Mouse (Mus musculus) gastrocnemius, postnatal 36 days (tissue): ENCODE data around the gene Kansl1. TPM values are rescaled to one million over a fixed set of nuclear protein-coding genes. Genes with fewer than 3 reads are reported as not detected.
A peak's percentile ranks its signal among the peaks of the same experiment; 100 is the strongest.

Experiments used
- DNase-seq, 2 experiments: peaks; one replicate each; pipeline ENCODE4 v3.0.0; 2022
- intact Hi-C: fragments of 180-260 bp; cut with DNase I; formaldehyde crosslinking; loops from one replicate; pipeline ENCODE4 v1.15.1; 2025
- total RNA-seq, 2 experiments: library from RNA; stranded (reverse); gene quantifications; 2 replicates each; pipeline ENCODE4 v1.2.3; 2021

The Kansl1 gene
- total RNA-seq, 2 experiments from 2014 or later = 18.2 to 21.4 TPM

DNA sequence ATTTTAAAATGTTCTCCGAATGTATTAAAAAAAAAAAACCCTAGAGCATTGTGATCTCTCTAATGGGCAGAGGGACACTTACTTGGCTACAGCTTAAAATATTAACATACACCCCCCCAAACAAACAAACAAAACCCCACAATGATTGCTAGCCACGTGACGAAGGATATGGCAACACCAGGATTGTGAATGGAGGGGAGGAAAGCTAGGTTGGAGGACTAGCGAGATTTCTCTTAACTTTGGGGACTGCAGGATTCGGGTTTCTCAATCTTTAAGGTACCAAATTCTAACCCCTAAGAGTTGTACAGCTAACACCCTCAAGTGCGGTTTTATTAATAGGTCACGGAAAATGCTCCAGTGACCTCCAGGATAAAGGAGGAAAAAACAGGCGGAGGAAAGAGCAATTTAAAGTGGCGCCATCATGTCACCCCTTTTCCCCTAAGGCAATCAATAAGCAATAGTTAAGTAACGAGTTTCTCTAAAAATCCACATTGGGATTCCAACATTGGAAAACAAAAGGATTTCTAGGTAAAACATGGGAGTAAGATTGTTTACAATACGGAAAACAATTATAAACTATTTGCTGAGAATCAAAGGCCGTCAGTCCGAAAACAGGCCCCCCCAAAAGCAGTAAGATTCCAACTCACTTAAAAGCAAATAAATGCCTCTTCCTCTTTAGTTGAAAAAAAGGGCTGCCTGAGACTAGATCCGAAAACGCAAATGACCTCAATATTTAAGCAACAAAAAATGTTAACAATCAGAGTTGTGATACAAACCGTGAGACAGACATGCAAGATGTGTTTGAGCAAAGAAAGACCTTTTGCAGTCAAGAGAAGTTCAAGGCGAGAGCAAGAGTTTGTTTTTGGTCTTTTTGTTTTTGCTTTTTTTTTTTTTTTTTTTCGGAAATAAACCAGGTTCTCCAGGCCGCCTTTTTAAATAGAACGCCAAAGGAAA is 27.9 kb downstream of the Kansl1 start:
- no peak for DNase-seq
- intact Hi-C loops = loop anchor here (2.0 to 5.0 kb wide), 2 partner anchors 16 to 38 kb away; no protein-coding TSS in a partner anchor

DNA sequence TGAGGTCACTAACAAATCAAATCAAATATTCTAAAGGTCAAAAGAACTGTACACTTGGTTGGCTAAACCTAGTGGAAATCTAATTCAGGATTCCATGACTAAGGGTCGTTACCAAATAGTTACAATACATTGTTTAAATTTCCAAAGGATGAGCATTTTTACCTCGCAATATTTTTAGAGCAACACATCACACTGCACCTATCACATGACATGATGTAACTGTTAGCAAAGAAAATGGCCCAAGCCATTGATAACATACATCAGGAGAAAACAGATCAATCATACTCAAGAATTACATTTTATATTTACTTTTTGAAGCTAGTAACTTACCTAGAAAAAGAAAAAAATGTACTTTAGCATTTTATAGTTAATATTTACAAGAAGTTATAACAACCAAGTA is 29.0 kb downstream of the Kansl1 start:
- intact Hi-C loops = loop anchor here (2.0 to 5.0 kb wide), 2 partner anchors 15 to 37 kb away; no protein-coding TSS in a partner anchor
- DNase-seq = no peak

DNA sequence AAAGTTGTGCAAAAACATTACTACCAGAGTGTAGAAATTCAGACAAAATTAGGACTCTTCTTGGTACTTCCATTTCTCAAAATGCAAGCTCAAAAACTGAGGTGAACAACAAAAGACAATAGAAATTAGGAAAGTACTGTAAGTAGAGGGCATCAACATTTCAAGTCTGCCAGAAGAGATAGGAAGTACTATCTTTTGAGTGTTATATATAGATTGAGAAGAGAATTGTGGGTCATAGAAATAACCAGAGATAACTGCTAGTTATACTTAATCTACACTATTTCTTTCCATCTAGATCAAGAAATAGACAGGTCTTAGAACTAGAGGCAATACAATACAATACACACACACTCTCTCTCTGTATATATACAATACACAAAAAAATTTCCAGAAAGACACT is 30.2 kb downstream of the Kansl1 start:
- no peak for DNase-seq
- intact Hi-C loops = no loop called here

DNA sequence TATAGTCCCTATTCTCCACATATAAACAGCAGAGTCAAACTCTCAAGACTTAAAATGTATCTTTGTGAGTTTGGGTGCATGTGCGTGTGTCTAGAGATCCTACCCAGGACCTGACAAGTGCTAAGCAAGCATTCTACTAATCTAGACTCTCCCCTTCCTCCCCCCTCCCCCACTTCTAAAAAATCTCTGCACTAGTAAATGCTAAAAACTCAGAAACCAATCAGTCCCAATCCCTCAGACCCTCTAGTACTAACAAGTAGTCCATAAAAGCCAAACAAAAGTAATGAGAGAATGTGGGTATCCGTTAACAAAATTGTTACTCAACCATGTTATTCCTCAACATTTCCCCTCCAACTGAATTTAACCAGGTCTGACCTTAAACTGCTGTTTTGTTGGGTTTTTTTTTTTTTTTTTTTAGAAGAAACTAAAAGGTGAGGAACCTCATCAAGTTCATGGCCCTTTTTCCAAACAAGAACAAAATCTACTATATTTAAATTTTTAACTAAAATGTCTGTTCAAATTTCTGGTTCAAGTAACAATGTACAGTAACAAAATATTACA is 32.2 kb downstream of the Kansl1 start:
- intact Hi-C loops = no loop called here
- no peak for DNase-seq

GRCm38 (mm10) chr11:104435753-104436152 is 32.9 kb downstream of the Kansl1 start:
- intact Hi-C loops = no loop called here
- DNase-seq = no peak

DNA sequence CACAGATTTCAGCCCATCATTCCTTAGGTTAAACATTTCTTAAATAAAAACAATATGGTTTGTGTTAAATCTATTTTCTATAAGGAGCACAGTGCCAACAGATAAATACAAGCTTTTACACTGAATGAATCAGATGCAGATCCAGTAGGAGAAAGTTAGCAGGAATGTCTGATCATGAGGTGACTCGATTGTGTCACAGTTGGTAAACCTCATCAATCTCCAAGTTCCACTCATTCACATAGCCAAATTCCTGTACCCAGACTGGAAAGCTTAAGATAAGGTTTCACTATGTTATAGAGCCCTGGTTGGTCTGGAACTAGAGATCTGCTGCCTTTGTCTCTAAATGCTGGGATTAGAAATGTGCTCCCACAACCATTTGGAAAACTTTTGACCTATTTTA is 33.5 kb downstream of the Kansl1 start:
- intact Hi-C loops = no loop called here
- no peak for DNase-seq

- intact Hi-C loops = no loop called here
- DNase-seq = no peak
Observed at GRCm38 (mm10) chr11:104432251-104432650, 36.4 kb downstream of the Kansl1 start.

GRCm38 (mm10) chr11:104431807-104432206 is 36.9 kb downstream of the Kansl1 start:
- DNase-seq = no peak
- intact Hi-C loops = no loop called here

DNA sequence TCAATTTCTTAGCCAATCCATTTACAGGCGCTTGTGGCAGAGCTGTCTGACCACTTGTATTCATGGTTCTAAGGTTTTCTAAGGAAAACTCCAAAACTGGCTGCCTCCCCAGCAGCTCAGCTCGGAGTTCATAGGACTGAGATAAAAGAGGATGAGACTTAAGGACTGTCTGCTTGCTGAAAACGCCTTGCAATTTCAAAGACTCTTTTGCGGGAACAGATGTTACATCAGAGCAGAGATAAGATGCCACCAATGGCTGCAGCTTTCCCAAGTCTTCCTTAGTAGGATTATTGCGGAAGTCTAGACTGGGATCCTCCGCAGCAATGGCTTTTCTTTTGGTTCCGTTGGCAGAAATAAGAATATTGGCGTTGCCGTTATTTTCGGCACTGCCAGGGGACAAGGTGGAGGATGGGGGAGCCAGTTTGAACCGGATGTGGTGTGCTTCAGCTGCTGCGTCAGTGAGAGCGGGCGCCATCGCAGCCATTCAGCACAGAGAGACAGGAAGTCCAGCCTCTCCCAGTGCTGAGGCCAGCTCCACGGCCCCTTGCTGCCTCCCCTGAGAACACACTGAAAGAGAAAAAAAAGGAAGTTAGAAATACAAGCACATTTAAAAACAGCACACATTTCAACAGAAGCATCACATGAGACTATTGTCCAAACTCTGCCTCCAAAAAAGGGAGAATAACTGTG is 43.8 kb downstream of the Kansl1 start:
- peak; percentile 11 to 20 for DNase-seq
- intact Hi-C loops = loop anchor here (2.0 kb wide), 1 partner anchor 16 kb away; no protein-coding TSS in a partner anchor

GRCm38 (mm10) chr11:104412254-104412653 is 56.4 kb downstream of the Kansl1 start:
- intact Hi-C loops = no loop called here
- DNase-seq = no peak

DNA sequence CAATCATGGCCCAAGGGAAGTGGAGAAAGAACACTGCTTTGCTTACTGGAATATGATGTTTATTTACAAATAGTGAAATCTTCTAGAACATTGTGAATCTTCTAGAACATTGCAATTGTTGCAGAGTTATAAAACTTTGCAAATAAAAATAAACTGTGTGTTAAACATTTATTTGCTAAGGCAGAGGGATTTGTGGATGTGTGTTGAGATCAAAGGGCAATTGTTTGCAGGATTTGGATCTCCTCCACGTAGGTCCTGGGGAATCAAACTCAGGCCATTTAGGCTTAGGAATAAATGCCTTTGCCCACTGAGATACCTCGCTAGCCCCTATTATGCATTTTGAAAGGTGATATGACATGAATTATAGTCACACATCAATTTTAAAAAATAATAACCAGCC is 61.3 kb downstream of the Kansl1 start:
- intact Hi-C loops = no loop called here
- DNase-seq = no peak

GRCm38 (mm10) chr11:104400961-104401360 is 67.7 kb downstream of the Kansl1 start:
- intact Hi-C loops = loop anchor here (5.0 kb wide), 1 partner anchor 41 kb away; no protein-coding TSS in a partner anchor
- no peak for DNase-seq

DNA sequence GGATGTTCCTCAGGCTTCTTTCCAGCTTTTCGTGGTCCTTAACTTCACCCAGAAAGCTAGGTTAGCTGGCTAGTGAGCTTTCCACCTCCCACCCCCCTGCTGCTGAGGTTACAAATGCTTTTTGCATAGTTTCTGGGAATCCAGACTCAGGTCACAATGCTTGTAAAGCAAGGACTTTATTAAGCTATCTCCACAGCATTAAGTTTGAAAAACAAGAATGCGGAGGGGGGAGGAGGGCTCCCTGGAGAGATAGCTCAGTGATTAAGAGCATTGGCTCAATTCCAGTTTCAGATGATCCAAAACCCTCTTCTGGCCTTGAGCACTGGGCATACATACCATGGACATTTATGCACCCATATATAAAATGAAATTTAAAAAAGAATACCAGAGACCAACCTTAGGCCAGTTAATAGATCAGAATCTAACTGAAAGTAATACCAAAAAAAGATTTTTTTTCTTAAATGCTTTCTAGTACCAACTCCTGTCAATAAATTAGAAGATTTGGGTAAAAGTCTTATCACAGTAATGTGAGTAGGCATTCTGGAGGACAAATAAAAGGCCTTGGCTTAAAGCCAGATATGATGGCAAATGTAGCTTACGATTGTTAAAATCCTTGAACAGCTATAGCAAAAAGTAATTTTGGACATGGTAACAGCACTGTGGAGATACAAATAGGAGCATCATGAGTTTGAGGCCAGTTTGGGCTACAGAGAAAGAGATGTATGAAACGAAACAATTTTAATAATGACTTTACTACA is 69.0 kb downstream of the Kansl1 start:
- intact Hi-C loops = loop anchor here (5.0 kb wide), 1 partner anchor 43 kb away; no protein-coding TSS in a partner anchor
- no peak for DNase-seq

DNA sequence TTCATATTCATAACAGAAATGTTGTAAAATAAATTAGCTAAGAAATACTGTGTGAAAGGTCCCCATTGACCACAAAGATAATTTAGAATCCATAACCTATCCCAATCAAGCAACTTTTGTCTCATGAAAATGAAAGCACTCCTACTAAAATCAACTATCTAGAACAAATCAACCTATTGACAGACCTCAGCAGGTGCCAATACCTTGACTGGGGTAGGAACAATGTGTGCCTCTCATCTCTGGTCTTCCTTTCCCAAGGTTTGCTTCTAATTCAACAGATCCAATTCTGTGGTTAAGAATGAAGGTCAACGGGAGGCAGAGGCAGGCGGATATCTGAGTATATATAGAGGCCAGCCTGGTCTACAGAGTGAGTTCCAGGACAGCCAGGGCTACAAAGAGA is 73.0 kb downstream of the Kansl1 start:
- DNase-seq = no peak
- intact Hi-C loops = no loop called here

DNA sequence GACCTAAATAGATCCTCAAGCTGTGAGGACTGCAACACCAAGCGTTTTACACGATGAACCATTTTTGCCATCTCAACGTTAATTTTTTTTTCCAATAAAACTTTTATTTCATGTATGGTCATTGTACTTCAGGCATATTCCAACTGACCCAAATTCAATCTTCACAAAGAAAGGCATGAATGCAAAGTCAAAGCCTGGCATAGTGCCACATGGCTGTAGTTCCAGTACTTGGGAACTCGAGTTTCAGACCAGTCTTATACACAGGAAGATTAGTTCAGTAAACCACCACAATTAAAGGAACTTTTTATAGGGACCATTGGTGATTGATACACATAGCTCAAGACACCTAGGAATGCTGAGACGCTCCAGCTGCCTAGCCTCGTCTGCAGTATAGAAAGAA is 75.5 kb downstream of the Kansl1 start:
- intact Hi-C loops = no loop called here
- DNase-seq = no peak

DNA sequence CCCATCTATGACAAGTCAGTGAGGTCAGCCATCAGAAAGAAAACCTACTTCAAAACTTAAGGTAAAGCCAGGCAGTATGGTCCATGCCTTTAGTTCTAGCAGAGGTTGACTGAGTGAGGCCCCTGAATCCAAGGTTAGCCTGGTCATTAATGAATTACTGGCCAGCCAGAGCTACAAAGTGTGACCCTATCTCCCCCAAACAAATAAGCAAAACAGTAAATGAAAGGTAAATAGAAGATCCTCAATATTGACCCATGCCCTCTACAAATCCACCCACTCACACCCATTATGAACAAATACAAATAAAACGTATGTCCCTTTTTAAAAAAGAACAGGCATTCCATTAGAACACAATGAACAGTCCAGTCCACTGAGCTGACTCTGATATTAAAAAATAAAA is 76.5 kb downstream of the Kansl1 start:
- no peak for DNase-seq
- intact Hi-C loops = no loop called here

DNA sequence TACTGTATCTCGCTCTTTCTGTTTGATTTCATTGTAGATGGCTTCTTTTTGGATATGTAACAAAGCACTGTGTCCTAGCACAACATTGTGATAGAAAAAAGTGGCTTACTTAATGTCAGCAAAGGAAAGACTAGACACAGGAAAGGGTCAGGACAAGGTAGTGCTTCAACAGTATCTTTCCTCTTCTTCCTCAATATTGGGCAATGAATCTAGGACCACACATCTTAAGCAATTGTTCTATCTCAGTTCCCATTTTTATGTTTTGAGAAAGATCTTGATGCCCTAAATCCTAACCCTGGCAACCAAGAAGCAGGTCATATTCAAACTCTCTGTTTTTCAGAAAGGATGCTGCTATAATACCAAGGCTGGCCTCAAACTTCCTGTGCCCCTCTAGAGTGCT is 81.4 kb downstream of the Kansl1 start:
- intact Hi-C loops = no loop called here
- DNase-seq = no peak

DNA sequence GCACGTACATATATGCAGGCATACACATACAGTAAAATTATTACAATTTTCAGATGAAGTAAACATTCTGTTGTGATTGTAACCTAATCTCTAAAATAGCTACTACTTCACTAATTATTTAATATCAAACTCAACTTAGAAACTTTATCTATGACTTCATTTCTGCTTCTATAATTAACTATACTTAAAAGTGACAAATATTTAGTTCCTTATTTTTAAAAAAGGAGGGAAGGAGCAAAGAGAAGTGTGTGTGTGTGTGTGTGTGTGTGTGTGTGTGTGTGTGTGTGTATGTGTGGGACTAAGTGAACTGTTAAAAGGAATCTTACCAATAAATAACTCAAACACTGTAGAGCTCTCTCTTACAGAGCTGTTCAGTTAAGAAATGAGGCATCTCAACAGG is 82.1 kb downstream of the Kansl1 start:
- intact Hi-C loops = no loop called here
- DNase-seq = no peak

DNA sequence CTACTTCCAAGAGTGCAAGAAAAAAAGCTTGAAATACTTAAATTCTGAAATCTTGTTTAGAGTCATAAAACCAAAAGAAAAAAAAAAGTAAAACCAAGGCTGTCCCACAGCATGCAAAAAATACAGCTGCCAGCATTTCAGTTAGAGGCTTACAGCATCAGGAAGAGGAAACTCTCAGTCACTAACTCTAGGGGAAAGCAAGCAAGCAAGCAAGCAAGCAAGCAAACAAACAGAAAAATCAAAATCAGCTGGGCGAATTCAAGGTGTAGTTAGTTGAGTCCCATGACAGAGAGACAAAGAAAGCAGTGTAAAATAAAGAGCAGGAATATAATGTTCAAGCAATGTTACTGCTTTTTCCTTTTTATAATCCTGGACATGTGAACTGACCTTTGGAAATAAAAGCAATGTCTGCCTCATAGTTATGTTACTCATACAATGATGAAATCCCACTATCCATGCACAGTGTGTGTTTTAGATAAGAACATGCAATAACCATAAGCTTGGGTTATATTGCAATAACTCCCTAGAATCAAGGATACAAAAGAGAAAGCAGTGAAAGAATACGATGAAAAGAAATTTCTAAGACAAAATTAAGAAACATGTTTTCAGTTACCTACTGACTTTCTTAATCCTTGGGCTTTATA is 85.4 kb downstream of the Kansl1 start:
- intact Hi-C loops = no loop called here
- no peak for DNase-seq

DNA sequence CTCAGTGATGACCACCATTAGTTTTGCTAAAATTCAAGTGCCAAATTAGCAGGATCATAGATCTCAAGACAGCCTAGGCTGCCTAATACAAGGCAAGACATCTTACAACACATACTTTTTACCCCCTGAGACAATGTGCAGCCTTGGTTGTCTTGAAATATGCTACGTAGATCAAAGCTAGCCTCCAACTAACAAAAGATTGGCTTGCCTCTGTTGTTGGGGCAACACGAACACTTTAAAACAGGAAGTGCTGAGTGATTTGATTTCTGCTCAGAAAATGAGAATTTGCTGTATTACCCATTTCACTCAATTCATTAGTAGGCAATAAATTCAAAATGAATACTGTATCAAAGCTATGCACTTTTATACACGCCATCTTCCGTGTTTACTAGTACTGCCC is 86.8 kb downstream of the Kansl1 start:
- intact Hi-C loops = no loop called here
- no peak for DNase-seq
